Mouse (Mus musculus) liver, adult 2 months (tissue): ENCODE measurements around the gene Mical1.

Source experiments
- CTCF ChIP-seq: fragments of 200-500 bp; IDR thresholded peaks from 2 replicates; pipeline ENCODE4 v1.5.1; 2011; ENCODE audit warnings: low read depth, low read length, control low read depth
- POLR2A ChIP-seq: fragments of 200-500 bp; IDR thresholded peaks from 2 replicates; pipeline ENCODE4 v1.6.1; 2011; ENCODE audit warnings: low read length, control low read depth; ENCODE audit not compliant: insufficient read depth; ENCODE audit errors: extremely low read depth

GRCm38 (mm10) chr10:41448216-41448615 lies 27.9 kb upstream of the Mical1 start:
- no peak for TF ChIP-seq CTCF
- no peak for TF ChIP-seq POLR2A
